Mouse (Mus musculus) heart, adult 18-20 months (tissue): ENCODE measurements around the gene Sdr42e1. TPM values are rescaled to one million over a fixed set of nuclear protein-coding genes. Genes with fewer than 3 reads are reported as not detected.

ENCODE experiments used
- DNase-seq, 2 experiments: peaks; one replicate each; pipeline ENCODE4 v3.0.0; 2021 to 2022; ENCODE audit warnings: mixed read lengths in 1 of 2
- long read RNA-seq, 2 experiments: library from polyadenylated mRNA; stranded (forward); transcript quantifications; one replicate each; pipeline ENCODE4 v2.0.0; 2021
- total RNA-seq, 2 experiments: library from RNA; stranded (reverse); gene quantifications; 2 replicates each; pipeline ENCODE4 v1.2.3; 2021

Gene Sdr42e1
- total RNA-seq: 1 to 10 TPM; 2.9 to 3.9 TPM
- long read RNA-seq, experiment 1, partial matches to known transcripts: 0 of 1 reads
- long read RNA-seq, experiment 1, other reads (novel, unspliced or antisense): 0 of 1 reads
- long read RNA-seq, experiment 2, partial matches to known transcripts: 0 of 2 reads
- long read RNA-seq, experiment 2, other reads (novel, unspliced or antisense): 0 of 2 reads

- peak; percentile 49 to 63 for DNase-seq
Measured at GRCm38 (mm10) chr8:117673430-117673830, at the start of gene Sdr42e1. Sdr42e1 (minus strand) TSS chr8:117673689.

GRCm38 (mm10) chr8:117718152-117718860 lies 44.8 kb upstream of the Sdr42e1 start:
- DNase-seq: no peak

GRCm38 (mm10) chr8:117715896-117716295 lies 42.4 kb upstream of the Sdr42e1 start:
- DNase-seq: no peak

GRCm38 (mm10) chr8:117714604-117715003 lies 41.1 kb upstream of the Sdr42e1 start:
- peak in 1 of 2 experiments; percentile 5 for DNase-seq

- no peak for DNase-seq
Measured at GRCm38 (mm10) chr8:117712226-117712625, 38.7 kb upstream of the Sdr42e1 start.

- DNase-seq: no peak
Measured at GRCm38 (mm10) chr8:117706141-117706540, 32.7 kb upstream of the Sdr42e1 start.

- no peak for DNase-seq
Measured at GRCm38 (mm10) chr8:117702701-117703100, 29.2 kb upstream of the Sdr42e1 start.

- no peak for DNase-seq
Measured at GRCm38 (mm10) chr8:117701859-117702258, 28.4 kb upstream of the Sdr42e1 start, which contains the start of gene Hsd17b2. Hsd17b2 (plus strand) TSS chr8:117701904.

GRCm38 (mm10) chr8:117701246-117701645 lies 27.8 kb upstream of the Sdr42e1 start:
- no peak for DNase-seq

- no peak for DNase-seq
Measured at GRCm38 (mm10) chr8:117700699-117701098, 27.2 kb upstream of the Sdr42e1 start.

- DNase-seq: peak in 1 of 2 experiments; percentile 57
Measured at GRCm38 (mm10) chr8:117697248-117697647, 23.8 kb upstream of the Sdr42e1 start.

GRCm38 (mm10) chr8:117695636-117696035 lies 22.1 kb upstream of the Sdr42e1 start:
- DNase-seq: no peak

GRCm38 (mm10) chr8:117692131-117692530 lies 18.6 kb upstream of the Sdr42e1 start:
- no peak for DNase-seq

GRCm38 (mm10) chr8:117687890-117688289 lies 14.4 kb upstream of the Sdr42e1 start:
- no peak for DNase-seq

- DNase-seq: no peak
Measured at GRCm38 (mm10) chr8:117684504-117684903, 11.0 kb upstream of the Sdr42e1 start.

- no peak for DNase-seq
Measured at GRCm38 (mm10) chr8:117683925-117684472, 10.5 kb upstream of the Sdr42e1 start.

- DNase-seq: no peak
Measured at GRCm38 (mm10) chr8:117678650-117679049, 5.2 kb upstream of the Sdr42e1 start.

- DNase-seq: no peak
Measured at GRCm38 (mm10) chr8:117677011-117677410, 3.5 kb upstream of the Sdr42e1 start.

GRCm38 (mm10) chr8:117676460-117676859 lies 3.0 kb upstream of the Sdr42e1 start:
- no peak for DNase-seq

- peak in 1 of 2 experiments; percentile 18 for DNase-seq
Measured at GRCm38 (mm10) chr8:117675171-117675570, 1.7 kb upstream of the Sdr42e1 start.

- no peak for DNase-seq
Measured at GRCm38 (mm10) chr8:117672558-117672957, 931 bp downstream of the Sdr42e1 start.

- no peak for DNase-seq
Measured at GRCm38 (mm10) chr8:117670461-117670860, 3.0 kb downstream of the Sdr42e1 start.

GRCm38 (mm10) chr8:117667349-117668124 lies 6.0 kb downstream of the Sdr42e1 start:
- no peak for DNase-seq
